Mouse (Mus musculus): ENCODE measurements around the gene Yod1.

Yod1 gene

GRCm38 (mm10) chr1:130732706-130733658 is 15.9 kb downstream of the Yod1 start:
- DNase-seq, result no peak

DNA sequence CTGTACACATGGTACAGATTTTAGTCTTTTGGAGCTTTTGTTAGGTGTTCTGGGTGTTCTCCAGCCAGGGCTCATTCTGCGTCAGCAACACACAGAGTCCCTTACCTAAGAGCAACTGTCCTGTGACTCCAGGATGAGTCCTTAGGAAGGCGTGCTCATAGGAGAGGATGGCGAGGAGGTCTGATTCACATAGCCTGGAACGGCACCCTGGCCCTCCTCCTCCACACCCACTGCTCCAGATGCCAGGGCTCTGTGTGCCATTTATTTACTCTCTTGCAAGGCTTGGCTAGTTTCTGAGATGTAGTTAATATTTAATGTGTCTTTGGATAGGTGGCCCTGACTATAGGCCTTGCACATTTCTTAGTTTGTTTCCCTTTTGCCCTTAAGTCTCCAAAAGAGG is 16.5 kb downstream of the Yod1 start:
- DNase-seq, result peak; percentile 45

GRCm38 (mm10) chr1:130734452-130734851 is 17.3 kb downstream of the Yod1 start:
- DNase-seq, result no peak

GRCm38 (mm10) chr1:130734852-130735251 is 17.7 kb downstream of the Yod1 start:
- no peak for DNase-seq

DNA sequence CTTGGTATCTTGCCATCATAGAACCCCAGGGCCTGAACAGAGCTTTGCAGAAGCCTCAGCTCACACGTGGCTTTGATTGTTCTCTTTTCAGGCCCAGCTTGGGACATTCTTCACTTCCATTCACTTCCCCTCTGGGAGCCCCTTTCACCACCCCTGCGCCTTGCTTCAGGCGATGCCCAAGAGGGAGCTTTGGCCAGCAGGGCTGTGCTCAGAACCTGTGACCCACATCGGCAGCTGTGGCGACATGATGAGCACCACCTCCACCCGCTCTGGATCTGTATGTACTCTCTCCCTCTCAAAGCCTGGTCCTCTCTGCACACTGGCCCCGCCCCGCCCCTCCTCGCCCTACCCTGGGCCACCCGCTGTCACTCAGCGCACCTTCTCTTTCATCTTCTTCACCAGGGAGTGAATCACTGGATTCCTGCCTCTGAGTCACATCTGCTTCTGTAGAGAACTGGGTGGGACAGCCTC is 20.3 kb downstream of the Yod1 start:
- DNase-seq, result no peak

DNA sequence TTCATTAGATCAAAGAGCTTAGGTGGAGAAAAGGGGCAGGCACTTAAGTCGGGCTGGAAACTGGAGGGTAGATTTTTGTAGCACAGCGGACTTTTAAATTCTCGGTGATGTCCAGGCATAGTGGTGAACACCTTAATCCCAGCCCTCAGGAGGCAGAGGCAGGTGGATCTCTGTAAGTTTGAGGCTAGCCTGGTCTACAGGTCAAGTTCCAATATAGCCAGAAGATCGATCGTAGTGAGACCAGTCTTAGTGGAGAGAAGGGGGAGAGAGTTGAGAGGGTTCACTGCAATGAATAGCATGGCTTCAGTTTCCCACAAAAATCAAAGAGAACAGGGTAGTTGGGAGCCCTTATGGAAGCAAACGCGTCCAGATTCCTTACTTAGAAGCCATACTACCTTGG is 20.8 kb downstream of the Yod1 start:
- no peak for DNase-seq

- DNase-seq, result no peak
Measured at GRCm38 (mm10) chr1:130738551-130739106, 21.5 kb downstream of the Yod1 start.

GRCm38 (mm10) chr1:130739636-130740035 is 22.5 kb downstream of the Yod1 start:
- DNase-seq, result no peak

- DNase-seq, result no peak
Measured at GRCm38 (mm10) chr1:130740227-130740648, 23.1 kb downstream of the Yod1 start.

- peak; percentile 71 for DNase-seq
Measured at GRCm38 (mm10) chr1:130740781-130741720, 23.9 kb downstream of the Yod1 start.

DNA sequence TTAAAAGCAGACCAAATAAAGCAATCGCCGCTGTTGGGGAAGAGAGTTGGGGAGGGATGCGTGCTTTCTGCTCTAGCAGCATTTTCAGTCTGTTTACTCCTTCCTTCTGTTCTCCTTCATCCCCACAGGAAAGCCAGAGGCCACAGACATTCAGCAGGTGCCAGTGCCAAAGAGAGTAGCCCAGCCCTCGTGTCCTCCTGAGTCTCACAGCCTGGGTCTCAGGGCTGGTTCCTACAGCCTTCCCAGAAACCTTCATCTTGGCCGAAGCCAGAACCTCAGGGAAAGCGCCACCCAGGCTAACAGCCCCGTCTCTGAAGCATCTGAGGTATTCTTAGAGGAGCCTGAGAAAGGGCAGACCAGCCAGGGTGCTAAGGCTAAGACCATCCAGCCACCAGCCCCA is 25.1 kb downstream of the Yod1 start:
- no peak for DNase-seq

- no peak for DNase-seq
Measured at GRCm38 (mm10) chr1:130743775-130744174, 26.6 kb downstream of the Yod1 start.

- DNase-seq, result no peak
Measured at GRCm38 (mm10) chr1:130744217-130744616, 27.1 kb downstream of the Yod1 start.

- DNase-seq, result no peak
Measured at GRCm38 (mm10) chr1:130744961-130745360, 27.8 kb downstream of the Yod1 start.

DNA sequence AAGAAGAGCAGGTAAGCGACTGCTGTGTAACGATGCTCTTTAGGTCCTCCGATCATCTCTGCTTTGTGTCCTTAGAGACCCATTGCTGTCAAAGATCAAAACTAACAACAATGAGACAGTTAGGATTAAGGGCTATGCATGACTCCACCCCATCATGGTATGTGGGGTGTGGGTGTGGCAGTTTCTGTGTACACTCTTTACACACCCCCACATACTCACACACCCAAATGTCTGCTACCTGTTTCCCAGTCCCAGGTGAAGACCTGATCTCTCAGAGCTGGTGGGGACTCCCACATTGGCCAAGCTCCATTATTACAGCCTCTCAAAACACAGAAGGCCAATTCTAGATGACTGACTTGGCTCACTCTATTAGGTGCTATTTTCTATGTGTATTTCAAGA is 28.5 kb downstream of the Yod1 start:
- no peak for DNase-seq

DNA sequence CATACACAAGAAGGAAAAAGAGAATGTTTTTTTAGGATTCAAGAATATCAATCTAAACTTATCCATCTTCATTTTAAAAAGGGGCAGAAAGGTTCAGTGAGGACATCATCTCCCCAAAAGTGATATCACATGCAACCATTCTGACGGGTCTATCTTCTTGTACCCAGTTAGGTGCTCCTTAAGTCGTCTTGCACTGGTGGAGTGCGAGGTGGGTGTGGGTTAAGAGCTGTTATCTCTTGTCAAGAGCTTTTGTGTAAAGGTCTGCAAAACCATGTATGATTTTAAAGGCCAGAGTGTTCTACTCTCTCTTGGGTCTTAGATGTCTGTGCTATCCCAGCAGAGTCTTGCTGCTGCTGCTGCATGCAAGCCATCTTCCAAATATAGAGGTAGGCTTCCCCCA is 29.7 kb downstream of the Yod1 start:
- no peak for DNase-seq

DNA sequence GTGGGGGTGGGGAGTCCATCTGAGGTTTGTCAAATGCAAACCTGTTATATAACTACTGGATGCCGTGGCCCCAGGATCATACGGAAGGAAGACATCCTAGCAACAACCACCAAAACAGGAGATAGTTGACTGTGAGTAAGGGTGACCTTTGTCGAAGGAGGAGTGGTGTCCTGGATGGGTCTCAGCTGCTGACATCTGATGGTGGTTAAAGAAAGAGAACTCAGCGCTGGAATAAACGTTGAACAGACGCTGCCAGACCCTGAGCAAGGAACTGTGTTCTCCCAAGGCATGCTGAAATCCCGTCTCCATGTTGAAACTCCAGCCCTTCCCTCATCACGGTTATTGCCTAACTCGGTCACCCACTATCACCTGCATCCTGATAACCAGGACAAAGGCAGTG is 42.6 kb downstream of the Yod1 start:
- no peak for DNase-seq

GRCm38 (mm10) chr1:130761597-130761996 is 44.5 kb downstream of the Yod1 start:
- no peak for DNase-seq

DNA sequence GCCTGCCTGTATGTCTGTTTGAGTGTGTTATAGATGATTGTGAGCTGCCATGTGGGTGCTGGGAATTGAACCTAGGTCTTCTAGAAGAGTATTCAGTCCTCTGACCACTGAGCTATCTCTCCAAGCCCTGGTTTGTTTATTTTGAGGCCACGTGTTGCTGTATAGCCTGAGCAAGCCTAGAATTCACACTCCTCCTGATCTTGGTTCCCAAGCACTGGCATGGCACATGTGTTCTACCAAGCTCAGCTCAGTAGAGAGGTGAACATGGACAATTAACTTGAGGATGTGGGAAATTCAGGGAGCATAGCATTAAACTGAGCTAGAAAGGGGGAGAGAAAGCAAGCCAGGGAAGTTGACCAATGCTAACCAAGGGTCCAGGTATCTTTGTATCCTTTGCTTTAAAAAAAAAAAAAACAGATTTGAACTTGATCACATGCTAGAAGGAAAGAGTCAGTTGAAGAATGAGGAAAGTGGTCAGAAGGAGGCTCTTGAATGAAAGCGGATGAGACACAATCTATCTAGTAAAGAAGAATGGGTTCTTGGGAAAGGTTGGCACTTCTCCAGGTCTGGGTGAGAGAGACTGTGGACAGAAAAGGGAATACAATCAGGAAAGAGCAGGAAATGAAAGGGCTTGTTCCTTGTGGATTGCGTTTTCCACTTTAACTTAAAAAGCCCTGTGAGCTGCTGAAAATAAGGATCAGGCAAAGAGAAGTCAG is 45.1 kb downstream of the Yod1 start:
- DNase-seq, result no peak

- DNase-seq, result no peak
Measured at GRCm38 (mm10) chr1:130764027-130764461, 46.9 kb downstream of the Yod1 start.

DNA sequence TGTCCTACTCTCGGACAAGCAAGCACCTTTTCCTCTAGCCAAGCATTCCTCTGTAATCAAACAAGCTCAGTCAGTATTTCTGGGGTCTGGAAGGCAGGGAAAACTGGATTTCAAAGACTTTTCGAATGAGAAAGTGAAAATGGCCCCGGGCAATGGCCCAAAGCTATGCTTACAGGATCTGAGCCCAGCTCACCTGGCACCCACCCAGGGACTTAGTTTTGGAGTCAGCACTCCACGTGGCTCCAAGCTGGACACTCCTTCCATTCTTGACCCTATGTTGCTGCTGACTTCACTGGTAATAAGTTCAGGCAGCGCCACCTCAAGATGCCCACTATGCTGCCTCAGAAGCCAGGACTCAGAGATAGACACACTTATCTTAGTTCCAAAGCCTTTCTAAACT is 49.9 kb downstream of the Yod1 start:
- DNase-seq, result no peak

GRCm38 (mm10) chr1:130769925-130770324 is 52.8 kb downstream of the Yod1 start:
- DNase-seq, result no peak

Measured in right cerebral cortex, adult 18-20 months (tissue).